Mouse (Mus musculus): ENCODE data around the gene Nckap5. TPM values are rescaled to one million over a fixed set of nuclear protein-coding genes. Genes with fewer than 3 reads are reported as not detected.

Gene Nckap5
- polyA plus RNA-seq, 1 experiment = 0.09 TPM

DNA sequence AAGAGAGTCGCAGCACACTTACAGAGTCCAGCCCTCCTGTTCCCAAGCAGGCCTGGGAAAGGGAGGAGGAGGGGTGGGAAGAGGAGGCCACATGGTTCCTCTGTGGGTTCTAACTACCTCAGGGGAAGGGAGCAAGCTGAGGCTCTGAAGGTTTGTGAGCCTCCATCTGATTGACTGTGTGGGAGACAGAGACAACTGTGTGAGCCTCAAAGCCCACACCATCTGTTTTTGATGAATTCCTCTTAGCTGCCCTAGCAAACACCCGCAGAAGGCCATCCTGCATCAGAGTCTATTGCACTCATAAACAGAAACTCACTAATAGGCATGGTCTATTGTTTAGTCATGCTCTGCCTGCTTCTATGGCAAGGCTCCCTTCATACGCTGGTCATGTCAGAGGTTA is 834.1 kb downstream of the Nckap5 start:
- Histone ChIP-seq H3K9ac (ENCODE audit: low read depth, poor library complexity, severe bottlenecking) (no peak overlapping the region), H3K27ac (ENCODE audit: insufficient read depth, low read length) (no peak overlapping the region), H3K27me3 (ENCODE audit: control insufficient read depth, insufficient read depth, low read length, poor library complexity, severe bottlenecking) (no peaks in the 10 kb centered on the region), H3K36me3 (ENCODE audit: control insufficient read depth, insufficient read depth, low read length, poor library complexity, severe bottlenecking) (no peaks in the 10 kb centered on the region), H3K4me3 (ENCODE audit: low read depth, low read length) (no peak overlapping the region), H3K4me1 (ENCODE audit: control insufficient read depth, insufficient read depth, low read length) (no peaks in the 10 kb centered on the region), H3K9me3 (replicated peaks; ENCODE audit: control insufficient read depth, insufficient read depth, low read length, poor library complexity, severe bottlenecking) (no peaks in the 10 kb centered on the region)
- no peak for TF ChIP-seq CTCF (IDR thresholded peaks at IDR 0.05; ENCODE audit: low read depth, low read length)
- no peak for TF ChIP-seq POLR2A (IDR thresholded peaks at IDR 0.05; ENCODE audit: insufficient read depth, low read length)
- no peak for TF ChIP-seq EP300 (IDR thresholded peaks at IDR 0.05; ENCODE audit: insufficient read depth, low read depth, low read length)

DNA sequence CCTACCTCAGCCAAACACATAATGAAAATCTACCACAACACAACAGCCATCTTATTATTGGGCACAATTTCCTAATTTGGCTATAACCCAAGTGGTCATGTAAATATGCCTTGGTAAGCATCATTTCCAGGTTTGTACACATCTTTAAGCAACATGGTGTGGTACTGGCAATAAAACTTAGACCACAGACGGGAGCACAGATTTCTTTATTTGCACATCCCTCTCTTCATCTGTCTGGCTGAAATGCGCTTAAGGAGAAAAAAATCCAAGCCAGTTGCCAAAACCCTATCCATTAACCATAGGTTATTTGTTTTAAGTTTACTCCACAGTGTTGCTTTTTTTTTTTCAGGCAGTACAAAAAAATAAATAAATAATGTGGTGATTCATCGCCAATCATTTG is 842.8 kb downstream of the Nckap5 start:
- TF ChIP-seq EP300 (IDR thresholded peaks at IDR 0.05; ENCODE audit: insufficient read depth, low read depth, low read length) (no peak), POLR2A (IDR thresholded peaks at IDR 0.05; ENCODE audit: insufficient read depth, low read length) (no peak), CTCF (IDR thresholded peaks at IDR 0.05; ENCODE audit: low read depth, low read length) (no peak)
- Histone ChIP-seq H3K9me3 (replicated peaks; ENCODE audit: control insufficient read depth, insufficient read depth, low read length, poor library complexity, severe bottlenecking) (no peaks in the 10 kb centered on the region), H3K27ac (ENCODE audit: insufficient read depth, low read length) (no peak overlapping the region), H3K27me3 (ENCODE audit: control insufficient read depth, insufficient read depth, low read length, poor library complexity, severe bottlenecking) (no peaks in the 10 kb centered on the region), H3K4me3 (ENCODE audit: low read depth, low read length) (no peak overlapping the region), H3K9ac (ENCODE audit: low read depth, poor library complexity, severe bottlenecking) (no peak overlapping the region), H3K36me3 (ENCODE audit: control insufficient read depth, insufficient read depth, low read length, poor library complexity, severe bottlenecking) (no peaks in the 10 kb centered on the region), H3K4me1 (ENCODE audit: control insufficient read depth, insufficient read depth, low read length) (no peaks in the 10 kb centered on the region)

- no peaks in the 10 kb centered on the region for H3K36me3 ChIP-seq (ENCODE audit: control insufficient read depth, insufficient read depth, low read length, poor library complexity, severe bottlenecking)
- H3K9ac ChIP-seq (ENCODE audit: low read depth, poor library complexity, severe bottlenecking) = no peak overlapping the region
- H3K4me1 ChIP-seq (ENCODE audit: control insufficient read depth, insufficient read depth, low read length) = no peaks in the 10 kb centered on the region
- no peak overlapping the region for H3K27ac ChIP-seq (ENCODE audit: insufficient read depth, low read length)
- no peak overlapping the region for H3K4me3 ChIP-seq (ENCODE audit: low read depth, low read length)
- H3K27me3 ChIP-seq (ENCODE audit: control insufficient read depth, insufficient read depth, low read length, poor library complexity, severe bottlenecking) = no peaks in the 10 kb centered on the region
- no peak for TF ChIP-seq POLR2A (IDR thresholded peaks at IDR 0.05; ENCODE audit: insufficient read depth, low read length)
- no peak for TF ChIP-seq CTCF (IDR thresholded peaks at IDR 0.05; ENCODE audit: low read depth, low read length)
- no peak for TF ChIP-seq EP300 (IDR thresholded peaks at IDR 0.05; ENCODE audit: insufficient read depth, low read depth, low read length)
- H3K9me3 ChIP-seq (replicated peaks; ENCODE audit: control insufficient read depth, insufficient read depth, low read length, poor library complexity, severe bottlenecking) = no peaks in the 10 kb centered on the region
These were observed 846.0 kb downstream of the Nckap5 start for GRCm38 (mm10) chr1:125984570-125984969.

GRCm38 (mm10) chr1:125974649-125975048 is 856.0 kb downstream of the Nckap5 start:
- no peak for TF ChIP-seq POLR2A (IDR thresholded peaks at IDR 0.05; ENCODE audit: insufficient read depth, low read length)
- TF ChIP-seq CTCF (IDR thresholded peaks at IDR 0.05; ENCODE audit: low read depth, low read length) = no peak
- TF ChIP-seq EP300 (IDR thresholded peaks at IDR 0.05; ENCODE audit: insufficient read depth, low read depth, low read length) = no peak
- Histone ChIP-seq H3K4me1 (ENCODE audit: control insufficient read depth, insufficient read depth, low read length) (no peaks in the 10 kb centered on the region), H3K27ac (ENCODE audit: insufficient read depth, low read length) (no peak overlapping the region), H3K36me3 (ENCODE audit: control insufficient read depth, insufficient read depth, low read length, poor library complexity, severe bottlenecking) (no peaks in the 10 kb centered on the region), H3K27me3 (ENCODE audit: control insufficient read depth, insufficient read depth, low read length, poor library complexity, severe bottlenecking) (no peaks in the 10 kb centered on the region), H3K9me3 (replicated peaks; ENCODE audit: control insufficient read depth, insufficient read depth, low read length, poor library complexity, severe bottlenecking) (0 out of 2 replicates have a peak, but pooled peaks cover 2% of the 10 kb centered on the region), H3K9ac (ENCODE audit: low read depth, poor library complexity, severe bottlenecking) (no peak overlapping the region), H3K4me3 (ENCODE audit: low read depth, low read length) (no peak overlapping the region)

GRCm38 (mm10) chr1:125971933-125972332 is 858.7 kb downstream of the Nckap5 start:
- H3K27ac ChIP-seq (ENCODE audit: insufficient read depth, low read length) = no peak overlapping the region

DNA sequence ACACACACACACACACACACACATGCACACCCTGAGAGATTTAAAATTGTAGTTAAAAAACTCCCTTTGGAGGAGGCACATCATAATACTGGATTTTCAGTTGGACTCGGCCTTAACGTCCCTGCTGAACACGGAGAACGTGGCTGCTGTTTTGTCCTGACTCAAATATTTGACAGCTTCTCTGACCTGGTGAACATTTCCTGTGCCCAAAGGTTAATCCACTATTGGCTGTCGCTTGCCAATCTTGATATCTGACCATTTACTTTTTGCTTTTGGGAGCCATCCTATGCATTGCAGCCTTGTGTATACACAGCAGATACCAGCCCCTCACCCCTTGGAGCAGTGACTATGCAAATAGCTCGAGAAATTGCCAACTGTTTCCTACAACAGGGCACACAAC is 862.9 kb downstream of the Nckap5 start:
- TF ChIP-seq EP300 (IDR thresholded peaks at IDR 0.05; ENCODE audit: insufficient read depth, low read depth, low read length) (no peak), POLR2A (IDR thresholded peaks at IDR 0.05; ENCODE audit: insufficient read depth, low read length) (no peak), CTCF (IDR thresholded peaks at IDR 0.05; ENCODE audit: low read depth, low read length) (no peak)
- Histone ChIP-seq H3K4me3 (ENCODE audit: low read depth, low read length) (no peak overlapping the region), H3K36me3 (ENCODE audit: control insufficient read depth, insufficient read depth, low read length, poor library complexity, severe bottlenecking) (no peaks in the 10 kb centered on the region), H3K27ac (ENCODE audit: insufficient read depth, low read length) (no peak overlapping the region), H3K27me3 (ENCODE audit: control insufficient read depth, insufficient read depth, low read length, poor library complexity, severe bottlenecking) (no peaks in the 10 kb centered on the region), H3K4me1 (ENCODE audit: control insufficient read depth, insufficient read depth, low read length) (no peaks in the 10 kb centered on the region), H3K9me3 (replicated peaks; ENCODE audit: control insufficient read depth, insufficient read depth, low read length, poor library complexity, severe bottlenecking) (no peaks in the 10 kb centered on the region), H3K9ac (ENCODE audit: low read depth, poor library complexity, severe bottlenecking) (no peak overlapping the region)

More at GRCm38 (mm10) chr1:125971933-125972332, 858.7 kb downstream of the Nckap5 start:
- H3K4me1 ChIP-seq (ENCODE audit: control insufficient read depth, insufficient read depth, low read length) = no peaks in the 10 kb centered on the region
- TF ChIP-seq CTCF (IDR thresholded peaks at IDR 0.05; ENCODE audit: low read depth, low read length) = no peak
- 0 out of 2 replicates have a peak, but pooled peaks cover 2% of the 10 kb centered on the region for H3K9me3 ChIP-seq (replicated peaks; ENCODE audit: control insufficient read depth, insufficient read depth, low read length, poor library complexity, severe bottlenecking)
- H3K4me3 ChIP-seq (ENCODE audit: low read depth, low read length) = no peak overlapping the region
- H3K36me3 ChIP-seq (ENCODE audit: control insufficient read depth, insufficient read depth, low read length, poor library complexity, severe bottlenecking) = no peaks in the 10 kb centered on the region
- no peaks in the 10 kb centered on the region for H3K27me3 ChIP-seq (ENCODE audit: control insufficient read depth, insufficient read depth, low read length, poor library complexity, severe bottlenecking)
- no peak overlapping the region for H3K9ac ChIP-seq (ENCODE audit: low read depth, poor library complexity, severe bottlenecking)

Measured in ES-Bruce4 (cell line).